Mouse (Mus musculus) bone marrow macrophage, adult 2 months (primary cell): ENCODE results near the gene Cnot8. TPM values are rescaled to one million over a fixed set of nuclear protein-coding genes. Genes with fewer than 3 reads are reported as not detected.
A peak's percentile ranks its signal among the peaks of the same experiment; 100 is the strongest.

Experiments used
- H3K27ac ChIP-seq: 2 replicates; pipeline ENCODE4 v1.5.1; 2012; ENCODE audit warnings: low read depth, low read length; ENCODE audit not compliant: insufficient read depth
- H3K4me1 ChIP-seq: 2 replicates; pipeline ENCODE4 v1.6.1; 2012; ENCODE audit warnings: low read length; ENCODE audit not compliant: control insufficient read depth, insufficient read depth
- H3K4me3 ChIP-seq: 2 replicates; pipeline ENCODE4 v1.5.1; 2012; ENCODE audit warnings: mild to moderate bottlenecking, low read length, moderate library complexity; ENCODE audit not compliant: insufficient read depth
- CTCF ChIP-seq: IDR thresholded peaks from 2 replicates; pipeline ENCODE4 v1.5.1; 2012; ENCODE audit warnings: low read depth, mild to moderate bottlenecking, low read length, moderate library complexity
- POLR2A ChIP-seq: IDR thresholded peaks from 2 replicates; pipeline ENCODE4 v1.6.1; 2012; ENCODE audit warnings: mild to moderate bottlenecking, low read depth, low read length, borderline replicate concordance
- polyA plus RNA-seq: library from polyadenylated mRNA; stranded (reverse); fragments of >200 nt; gene quantifications from 2 replicates; pipeline ENCODE4 v1.2.4, GENCODE M21; 2012; ENCODE audit not compliant: missing spikeins, insufficient read depth, insufficient read length

Gene Cnot8
- polyA plus RNA-seq, 1 experiment, result 58.4 TPM

- Histone ChIP-seq H3K4me1 (peaks cover 7% of the 10 kb centered on the region; the same call in 1 of the 2 replicates), H3K4me3 (no peak overlapping the region), H3K27ac (0 out of 2 replicates have a peak overlapping the region, but pooled peaks have one; percentile 1)
- TF ChIP-seq CTCF (no peak), POLR2A (no peak)
Measured at GRCm38 (mm10) chr11:58126397-58127160, 22.6 kb downstream of the Cnot8 start.

- H3K4me3 ChIP-seq, result no peak overlapping the region
- no peak overlapping the region for H3K27ac ChIP-seq
- TF ChIP-seq CTCF (no peak), POLR2A (no peak)
- H3K4me1 ChIP-seq, result peaks cover 7% of the 10 kb centered on the region; the same call in 1 of the 2 replicates
Measured at GRCm38 (mm10) chr11:58127544-58127943, 23.6 kb downstream of the Cnot8 start.

GRCm38 (mm10) chr11:58129302-58129843, 25.4 kb downstream of the Cnot8 start:
- Histone ChIP-seq H3K4me1 (peaks cover 7% of the 10 kb centered on the region; the same call in 1 of the 2 replicates), H3K4me3 (no peak overlapping the region), H3K27ac (no peak overlapping the region)
- TF ChIP-seq POLR2A, result no peak

- no peak for TF ChIP-seq POLR2A
- TF ChIP-seq CTCF, result no peak
- no peak overlapping the region for H3K4me3 ChIP-seq
- no peak overlapping the region for H3K27ac ChIP-seq
- H3K4me1 ChIP-seq, result peaks cover 10% of the 10 kb centered on the region
Measured at GRCm38 (mm10) chr11:58132026-58132425, 28.1 kb downstream of the Cnot8 start.

GRCm38 (mm10) chr11:58134869-58135268, 30.9 kb downstream of the Cnot8 start:
- peaks cover 13% of the 10 kb centered on the region for H3K4me1 ChIP-seq
- H3K4me3 ChIP-seq, result no peak overlapping the region
- TF ChIP-seq CTCF (no peak), POLR2A (no peak)
- H3K27ac ChIP-seq, result no peak overlapping the region

- Histone ChIP-seq H3K4me1 (peaks cover 14% of the 10 kb centered on the region), H3K27ac (no peak overlapping the region), H3K4me3 (no peak overlapping the region)
- TF ChIP-seq POLR2A (no peak), CTCF (no peak)
Measured at GRCm38 (mm10) chr11:58135296-58135695, 31.3 kb downstream of the Cnot8 start.

GRCm38 (mm10) chr11:58136677-58137076, 32.7 kb downstream of the Cnot8 start:
- no peak for TF ChIP-seq POLR2A
- no peak for TF ChIP-seq CTCF
- H3K4me1 ChIP-seq, result peaks cover 14% of the 10 kb centered on the region

GRCm38 (mm10) chr11:58138821-58139220, 34.9 kb downstream of the Cnot8 start:
- Histone ChIP-seq H3K4me1 (peaks cover 18% of the 10 kb centered on the region), H3K4me3 (no peak overlapping the region), H3K27ac (peak overlapping the region; percentile 46; the same call in 1 of the 2 replicates)
- no peak for TF ChIP-seq POLR2A
- TF ChIP-seq CTCF, result no peak

More at GRCm38 (mm10) chr11:58136677-58137076, 32.7 kb downstream of the Cnot8 start:
- Histone ChIP-seq H3K4me3 (no peak overlapping the region), H3K27ac (no peak overlapping the region)

- no peak for TF ChIP-seq POLR2A
- TF ChIP-seq CTCF, result no peak
- Histone ChIP-seq H3K4me1 (peaks cover 23% of the 10 kb centered on the region), H3K4me3 (no peak overlapping the region), H3K27ac (peak overlapping the region; percentile 46)
Measured at GRCm38 (mm10) chr11:58139466-58139865, 35.5 kb downstream of the Cnot8 start.

GRCm38 (mm10) chr11:58143704-58144426, 39.9 kb downstream of the Cnot8 start:
- Histone ChIP-seq H3K4me3 (no peak overlapping the region), H3K4me1 (peaks cover 18% of the 10 kb centered on the region), H3K27ac (peak overlapping the region; percentile 91)
- TF ChIP-seq POLR2A (no peak), CTCF (no peak)
